Mouse (Mus musculus): ENCODE measurements around the gene Tmem82. TPM values are rescaled to one million over a fixed set of nuclear protein-coding genes. Genes with fewer than 3 reads are reported as not detected.

Gene Tmem82
- polyA plus RNA-seq, 1 experiment from 2014 or later = 0.13 TPM

GRCm38 (mm10) chr4:141622091-141622490 is 3.7 kb upstream of the Tmem82 start:
- H3K4me2 ChIP-seq (ENCODE audit: low read length) = no peak overlapping the region
- peaks cover 7% of the 10 kb centered on the region for H3K4me1 ChIP-seq (replicated peaks; ENCODE audit: control insufficient read depth, insufficient read depth, low read length)
- no peak overlapping the region for H3K9ac ChIP-seq (replicated peaks; ENCODE audit: low read depth, low read length)
- ATAC-seq = no peak
- no peak overlapping the region for H3K27ac ChIP-seq (ENCODE audit: low read length)
- H3K4me3 ChIP-seq (replicated peaks; ENCODE audit: low read length) = no peak overlapping the region
- 80% methylated on average over 8 of the region's 8 CpGs for WGBS
- H3K27me3 ChIP-seq (replicated peaks; ENCODE audit: control insufficient read depth, insufficient read depth, low read length) = no peaks in the 10 kb centered on the region
- H3K9me3 ChIP-seq (ENCODE audit: control insufficient read depth, low read length) = no peaks in the 10 kb centered on the region
- peaks cover 7% of the 10 kb centered on the region; the same call in 1 of the 2 replicates for H3K36me3 ChIP-seq (ENCODE audit: control insufficient read depth, insufficient read depth)

GRCm38 (mm10) chr4:141621297-141621696 is 2.9 kb upstream of the Tmem82 start:
- Histone ChIP-seq H3K27me3 (replicated peaks; ENCODE audit: control insufficient read depth, insufficient read depth, low read length) (no peaks in the 10 kb centered on the region), H3K4me1 (replicated peaks; ENCODE audit: control insufficient read depth, insufficient read depth, low read length) (peaks cover 7% of the 10 kb centered on the region), H3K27ac (ENCODE audit: low read length) (no peak overlapping the region), H3K4me2 (ENCODE audit: low read length) (no peak overlapping the region), H3K36me3 (ENCODE audit: control insufficient read depth, insufficient read depth) (peaks cover 6% of the 10 kb centered on the region; the same call in 1 of the 2 replicates), H3K9me3 (ENCODE audit: control insufficient read depth, low read length) (no peaks in the 10 kb centered on the region), H3K4me3 (replicated peaks; ENCODE audit: low read length) (no peak overlapping the region), H3K9ac (replicated peaks; ENCODE audit: low read depth, low read length) (no peak overlapping the region)
- no peak for ATAC-seq
- WGBS = 82% methylated on average over 8 of the region's 8 CpGs

GRCm38 (mm10) chr4:141619299-141619883 is 958 bp upstream of the Tmem82 start:
- Histone ChIP-seq H3K4me3 (replicated peaks; ENCODE audit: low read length) (no peak overlapping the region), H3K36me3 (ENCODE audit: control insufficient read depth, insufficient read depth) (no peaks in the 10 kb centered on the region), H3K9ac (replicated peaks; ENCODE audit: low read depth, low read length) (no peak overlapping the region), H3K4me1 (replicated peaks; ENCODE audit: control insufficient read depth, insufficient read depth, low read length) (peaks cover 7% of the 10 kb centered on the region), H3K9me3 (ENCODE audit: control insufficient read depth, low read length) (no peaks in the 10 kb centered on the region), H3K27me3 (replicated peaks; ENCODE audit: control insufficient read depth, insufficient read depth, low read length) (no peaks in the 10 kb centered on the region), H3K27ac (ENCODE audit: low read length) (no peak overlapping the region), H3K4me2 (ENCODE audit: low read length) (no peak overlapping the region)
- WGBS = 86% methylated on average over 9 of the region's 9 CpGs
- no peak for ATAC-seq

- no peak for ATAC-seq
Observed at GRCm38 (mm10) chr4:141617863-141618564, 419 bp downstream of the Tmem82 start.

GRCm38 (mm10) chr4:141617299-141617698 is 1.1 kb downstream of the Tmem82 start:
- Histone ChIP-seq H3K9ac (replicated peaks; ENCODE audit: low read depth, low read length) (no peak overlapping the region), H3K9me3 (ENCODE audit: control insufficient read depth, low read length) (no peaks in the 10 kb centered on the region), H3K4me3 (replicated peaks; ENCODE audit: low read length) (no peak overlapping the region), H3K4me1 (replicated peaks; ENCODE audit: control insufficient read depth, insufficient read depth, low read length) (peaks cover 7% of the 10 kb centered on the region), H3K4me2 (ENCODE audit: low read length) (peak overlapping the region; percentile 36), H3K27ac (ENCODE audit: low read length) (no peak overlapping the region), H3K27me3 (replicated peaks; ENCODE audit: control insufficient read depth, insufficient read depth, low read length) (no peaks in the 10 kb centered on the region), H3K36me3 (ENCODE audit: control insufficient read depth, insufficient read depth) (no peaks in the 10 kb centered on the region)
- WGBS = 5% methylated on average over 20 of the region's 20 CpGs
- 0 out of 2 replicates have a peak, but pooled peaks have one; percentile 16 for ATAC-seq

More at GRCm38 (mm10) chr4:141617863-141618564, 419 bp downstream of the Tmem82 start:
- H3K36me3 ChIP-seq (ENCODE audit: control insufficient read depth, insufficient read depth) = no peaks in the 10 kb centered on the region
- peak overlapping the region; percentile 36 for H3K4me2 ChIP-seq (ENCODE audit: low read length)
- H3K4me3 ChIP-seq (replicated peaks; ENCODE audit: low read length) = peak overlapping the region; percentile 2; the same call in 1 of the 2 replicates
- WGBS = 18% methylated on average over 21 of the region's 22 CpGs
- no peaks in the 10 kb centered on the region for H3K9me3 ChIP-seq (ENCODE audit: control insufficient read depth, low read length)
- H3K9ac ChIP-seq (replicated peaks; ENCODE audit: low read depth, low read length) = no peak overlapping the region
- no peak overlapping the region for H3K27ac ChIP-seq (ENCODE audit: low read length)
- peaks cover 7% of the 10 kb centered on the region for H3K4me1 ChIP-seq (replicated peaks; ENCODE audit: control insufficient read depth, insufficient read depth, low read length)
- H3K27me3 ChIP-seq (replicated peaks; ENCODE audit: control insufficient read depth, insufficient read depth, low read length) = no peaks in the 10 kb centered on the region

- ATAC-seq = no peak
- no peak overlapping the region for H3K27ac ChIP-seq (ENCODE audit: low read length)
- H3K36me3 ChIP-seq (ENCODE audit: control insufficient read depth, insufficient read depth) = no peaks in the 10 kb centered on the region
- 77% methylated on average over 6 of the region's 6 CpGs for WGBS
- no peak overlapping the region for H3K4me2 ChIP-seq (ENCODE audit: low read length)
- H3K4me3 ChIP-seq (replicated peaks; ENCODE audit: low read length) = no peak overlapping the region
- no peaks in the 10 kb centered on the region for H3K9me3 ChIP-seq (ENCODE audit: control insufficient read depth, low read length)
- H3K27me3 ChIP-seq (replicated peaks; ENCODE audit: control insufficient read depth, insufficient read depth, low read length) = no peaks in the 10 kb centered on the region
- H3K9ac ChIP-seq (replicated peaks; ENCODE audit: low read depth, low read length) = no peak overlapping the region
- peaks cover 7% of the 10 kb centered on the region for H3K4me1 ChIP-seq (replicated peaks; ENCODE audit: control insufficient read depth, insufficient read depth, low read length)
Observed at GRCm38 (mm10) chr4:141616811-141617210, 1.6 kb downstream of the Tmem82 start.

- 90% methylated on average over 14 of the region's 14 CpGs for WGBS
- Histone ChIP-seq H3K27ac (ENCODE audit: low read length) (no peak overlapping the region), H3K9me3 (ENCODE audit: control insufficient read depth, low read length) (no peaks in the 10 kb centered on the region)
Observed at GRCm38 (mm10) chr4:141614946-141615345, 3.5 kb downstream of the Tmem82 start.

GRCm38 (mm10) chr4:141609538-141609937 is 8.9 kb downstream of the Tmem82 start:
- no peak for ATAC-seq
- Histone ChIP-seq H3K9me3 (ENCODE audit: control insufficient read depth, low read length) (no peaks in the 10 kb centered on the region), H3K4me2 (ENCODE audit: low read length) (no peak overlapping the region), H3K4me1 (replicated peaks; ENCODE audit: control insufficient read depth, insufficient read depth, low read length) (no peaks in the 10 kb centered on the region), H3K4me3 (replicated peaks; ENCODE audit: low read length) (no peak overlapping the region), H3K27ac (ENCODE audit: low read length) (no peak overlapping the region), H3K27me3 (replicated peaks; ENCODE audit: control insufficient read depth, insufficient read depth, low read length) (no peaks in the 10 kb centered on the region), H3K36me3 (ENCODE audit: control insufficient read depth, insufficient read depth) (no peaks in the 10 kb centered on the region), H3K9ac (replicated peaks; ENCODE audit: low read depth, low read length) (no peak overlapping the region)
- 77% methylated on average over 6 of the region's 6 CpGs for WGBS

More at GRCm38 (mm10) chr4:141614946-141615345, 3.5 kb downstream of the Tmem82 start:
- Histone ChIP-seq H3K36me3 (ENCODE audit: control insufficient read depth, insufficient read depth) (no peaks in the 10 kb centered on the region), H3K27me3 (replicated peaks; ENCODE audit: control insufficient read depth, insufficient read depth, low read length) (no peaks in the 10 kb centered on the region), H3K4me3 (replicated peaks; ENCODE audit: low read length) (no peak overlapping the region), H3K9ac (replicated peaks; ENCODE audit: low read depth, low read length) (no peak overlapping the region), H3K4me1 (replicated peaks; ENCODE audit: control insufficient read depth, insufficient read depth, low read length) (peaks cover 7% of the 10 kb centered on the region), H3K4me2 (ENCODE audit: low read length) (no peak overlapping the region)
- ATAC-seq = no peak

GRCm38 (mm10) chr4:141605861-141606260 is 12.6 kb downstream of the Tmem82 start, which contains the start of gene Fblim1:
Gene Fblim1 (minus strand): TSS chr4:141606096.
- H3K27ac ChIP-seq (ENCODE audit: low read length) = no peak within 1 kb of the TSS
- no peak within 1 kb of the TSS for H3K4me2 ChIP-seq (ENCODE audit: low read length)
- H3K4me3 ChIP-seq (replicated peaks; ENCODE audit: low read length) = no peak within 1 kb of the TSS
- H3K9me3 ChIP-seq (ENCODE audit: control insufficient read depth, low read length) = no peaks in the 10 kb centered on the region
- H3K27me3 ChIP-seq (replicated peaks; ENCODE audit: control insufficient read depth, insufficient read depth, low read length) = no peaks in the 10 kb centered on the region
- no peaks in the 10 kb centered on the region for H3K36me3 ChIP-seq (ENCODE audit: control insufficient read depth, insufficient read depth)
- ATAC-seq = no peak
- H3K9ac ChIP-seq (replicated peaks; ENCODE audit: low read depth, low read length) = no peak within 1 kb of the TSS
- WGBS = 92% methylated on average over 11 of the region's 11 CpGs
- H3K4me1 ChIP-seq (replicated peaks; ENCODE audit: control insufficient read depth, insufficient read depth, low read length) = 0 out of 2 replicates have a peak, but pooled peaks cover 2% of the 10 kb centered on the region

Data from forebrain, embryonic 16.5 days (tissue).